Mouse (Mus musculus) G1E (cell line): ENCODE results near the gene Oxct2a. TPM values are rescaled to one million over a fixed set of nuclear protein-coding genes. Genes with fewer than 3 reads are reported as not detected.
A peak's percentile ranks its signal among the peaks of the same experiment; 100 is the strongest.

Source experiments
- ATAC-seq: 2 replicates; pipeline ENCODE4 v1.8.0; 2016; ENCODE audit warnings: mild to moderate bottlenecking; ENCODE audit not compliant: insufficient number of reproducible peaks, poor library complexity, low FRiP score, severe bottlenecking; ENCODE audit errors: extremely low read depth
- DNase-seq: peaks from one replicate; pipeline ENCODE4 v3.0.0; 2012; ENCODE audit warnings: low spot score
- H3K27me3 ChIP-seq: 2 replicates; pipeline ENCODE4 v1.6.1; 2012; ENCODE audit warnings: mild to moderate bottlenecking, low read length, inconsistent platforms; ENCODE audit not compliant: insufficient read depth
- H3K36me3 ChIP-seq: replicated peaks from 2 replicates; pipeline ENCODE3; 2012; ENCODE audit warnings: mild to moderate bottlenecking, inconsistent platforms
- H3K4me1 ChIP-seq: 2 replicates; pipeline ENCODE4 v1.6.1; 2012; ENCODE audit warnings: low read depth, low read length, inconsistent platforms, mixed read lengths; ENCODE audit not compliant: insufficient read depth
- H3K4me3 ChIP-seq: 2 replicates; pipeline ENCODE4 v1.5.1; 2012; ENCODE audit warnings: low read depth, mild to moderate bottlenecking, inconsistent platforms, low read length, moderate library complexity, mixed read lengths
- H3K9me3 ChIP-seq: replicated peaks from 2 replicates; pipeline ENCODE4 v1.6.1; 2012; ENCODE audit warnings: inconsistent platforms
- CTCF ChIP-seq: IDR thresholded peaks from 2 replicates; pipeline ENCODE4 v1.5.1; 2012; ENCODE audit warnings: low read depth, low read length, inconsistent platforms, mixed read lengths
- GATA1 ChIP-seq: IDR thresholded peaks from 2 replicates; pipeline ENCODE4 v1.6.1; 2012; ENCODE audit warnings: borderline replicate concordance, low read length, inconsistent platforms, mixed read lengths
- GATA2 ChIP-seq: IDR thresholded peaks from 2 replicates; pipeline ENCODE4 v1.6.1; 2012; ENCODE audit warnings: low read depth, low read length, inconsistent platforms, borderline replicate concordance
- POLR2AphosphoS5 ChIP-seq: IDR thresholded peaks from 2 replicates; pipeline ENCODE4 v1.6.1; 2012; ENCODE audit warnings: low read depth, low read length, inconsistent platforms; ENCODE audit not compliant: insufficient replicate concordance
- TAL1 ChIP-seq: conservative IDR thresholded peaks from 2 replicates; pipeline ENCODE4 v1.6.1; 2012; ENCODE audit warnings: low read depth, low read length, inconsistent platforms, mixed read lengths
- polyA plus RNA-seq: library from polyadenylated mRNA; stranded (reverse); fragments of >175 nt; gene quantifications from 2 replicates; pipeline ENCODE4 v1.2.3, GENCODE M21; 2012
- total RNA-seq, 2 experiments: library from RNA; stranded (forward) in 1 of 2; stranded (reverse) in 1 of 2; fragments of 200-1000 nt in 1 of 2; fragments of >200 nt in 1 of 2; fragmentation: Nextera tagmentation in 1 of 2; gene quantifications; 2 replicates each; pipeline ENCODE4 v1.2.3; 2014 to 2017

Oxct2a gene
- total and polyA plus RNA-seq, 3 experiments: 0.33 TPM; not detected in 2

- DNase-seq (no peak), ATAC-seq (no peak)
- no peak for TF ChIP-seq TAL1
- no peak for TF ChIP-seq CTCF
- no peak for TF ChIP-seq POLR2AphosphoS5
- TF ChIP-seq GATA1: no peak
- TF ChIP-seq GATA2: no peak
- Histone ChIP-seq H3K4me1 (peaks cover 5% of the 10 kb centered on the region; the same call in 1 of the 2 replicates), H3K27me3 (peaks cover 12% of the 10 kb centered on the region; the same call in 1 of the 2 replicates), H3K4me3 (no peak overlapping the region), H3K9me3 (no peaks in the 10 kb centered on the region), H3K36me3 (peaks cover 3% of the 10 kb centered on the region)
These were observed 8.9 kb downstream of the Oxct2a start for GRCm38 (mm10) chr4:123314497-123314896.

GRCm38 (mm10) chr4:123313010-123313409 lies 10.4 kb downstream of the Oxct2a start:
- Histone ChIP-seq H3K36me3 (peaks cover 5% of the 10 kb centered on the region), H3K9me3 (no peaks in the 10 kb centered on the region), H3K4me1 (peaks cover 5% of the 10 kb centered on the region; the same call in 1 of the 2 replicates), H3K4me3 (no peak overlapping the region), H3K27me3 (peaks cover 12% of the 10 kb centered on the region; the same call in 1 of the 2 replicates)
- no peak for TF ChIP-seq GATA2
- TF ChIP-seq CTCF: no peak
- TF ChIP-seq GATA1: no peak
- TF ChIP-seq TAL1: no peak
- TF ChIP-seq POLR2AphosphoS5: no peak
- ATAC-seq (no peak; the same call in 1 of the 2 replicates), DNase-seq (no peak)

GRCm38 (mm10) chr4:123311845-123312244 lies 11.6 kb downstream of the Oxct2a start:
- TF ChIP-seq GATA1: no peak
- no peak for TF ChIP-seq TAL1
- no peak for TF ChIP-seq GATA2
- TF ChIP-seq POLR2AphosphoS5: no peak
- TF ChIP-seq CTCF: no peak

GRCm38 (mm10) chr4:123308292-123308691 lies 15.1 kb downstream of the Oxct2a start:
- Histone ChIP-seq H3K36me3 (peaks cover 39% of the 10 kb centered on the region), H3K4me3 (no peak overlapping the region), H3K27me3 (no peaks in the 10 kb centered on the region), H3K9me3 (peaks cover 8% of the 10 kb centered on the region), H3K4me1 (peaks cover 11% of the 10 kb centered on the region)
- DNase-seq: no peak
- TF ChIP-seq TAL1 (no peak), CTCF (no peak), GATA2 (no peak), POLR2AphosphoS5 (no peak), GATA1 (no peak)
- no peak for ATAC-seq

More at GRCm38 (mm10) chr4:123311845-123312244, 11.6 kb downstream of the Oxct2a start:
- DNase-seq: no peak
- H3K4me3 ChIP-seq: no peak overlapping the region
- H3K36me3 ChIP-seq: peaks cover 15% of the 10 kb centered on the region
- no peaks in the 10 kb centered on the region for H3K9me3 ChIP-seq
- H3K27me3 ChIP-seq: peaks cover 10% of the 10 kb centered on the region; the same call in 1 of the 2 replicates
- peaks cover 5% of the 10 kb centered on the region; the same call in 1 of the 2 replicates for H3K4me1 ChIP-seq
- ATAC-seq: no peak

GRCm38 (mm10) chr4:123306999-123307398 lies 16.4 kb downstream of the Oxct2a start:
- Histone ChIP-seq H3K27me3 (no peaks in the 10 kb centered on the region), H3K36me3 (peaks cover 52% of the 10 kb centered on the region), H3K4me1 (peaks cover 6% of the 10 kb centered on the region), H3K4me3 (no peak overlapping the region), H3K9me3 (peaks cover 12% of the 10 kb centered on the region)
- DNase-seq: no peak
- TF ChIP-seq CTCF: no peak
- no peak for TF ChIP-seq TAL1
- TF ChIP-seq GATA1: no peak
- no peak for TF ChIP-seq GATA2
- no peak for TF ChIP-seq POLR2AphosphoS5
- no peak for ATAC-seq

- Histone ChIP-seq H3K9me3 (peaks cover 12% of the 10 kb centered on the region), H3K4me1 (peaks cover 6% of the 10 kb centered on the region), H3K36me3 (peaks cover 59% of the 10 kb centered on the region), H3K4me3 (no peak overlapping the region), H3K27me3 (no peaks in the 10 kb centered on the region)
- peak; percentile 54 for TF ChIP-seq CTCF
- no peak for TF ChIP-seq TAL1
- TF ChIP-seq POLR2AphosphoS5: no peak
- no peak for TF ChIP-seq GATA1
- TF ChIP-seq GATA2: no peak
- DNase-seq (peak; percentile 47), ATAC-seq (peak; percentile 52; the same call in 1 of the 2 replicates)
These were observed 17.6 kb downstream of the Oxct2a start for GRCm38 (mm10) chr4:123305789-123306188.
